Mouse (Mus musculus) heart, embryonic 11.5 days (tissue): Measurements from ENCODE around the gene Tinf2. TPM values are rescaled to one million over a fixed set of nuclear protein-coding genes. Genes with fewer than 3 reads are reported as not detected.
A peak's percentile ranks its signal among the peaks of the same experiment; 100 is the strongest.

Source experiments
- ATAC-seq: fragments of 200-750 bp; cut with Nextera tagmentation; replicated peaks from 2 replicates; pipeline ENCODE4 v1.8.0; 2017; ENCODE audit warnings: moderate library complexity; ENCODE audit not compliant: insufficient number of reproducible peaks, low FRiP score, low TSS enrichment
- H3K27ac ChIP-seq: fragments of 300-500 bp; sonication (generic); 2 replicates; pipeline ENCODE4 v1.5.1; 2014; ENCODE audit warnings: mild to moderate bottlenecking, low read depth, low read length
- H3K27me3 ChIP-seq: fragments of 300-500 bp; sonication (generic); 2 replicates; pipeline ENCODE4 v1.6.1; 2014; ENCODE audit warnings: mild to moderate bottlenecking, low read length, mixed read lengths; ENCODE audit not compliant: control insufficient read depth, insufficient read depth
- H3K36me3 ChIP-seq: fragments of 300-500 bp; sonication (generic); 2 replicates; pipeline ENCODE4 v1.6.1; 2014; ENCODE audit warnings: mild to moderate bottlenecking, low read length, moderate library complexity, mixed read lengths; ENCODE audit not compliant: control insufficient read depth, insufficient read depth
- H3K4me1 ChIP-seq: fragments of 300-500 bp; sonication (generic); 2 replicates; pipeline ENCODE4 v1.6.1; 2014; ENCODE audit warnings: low read length; ENCODE audit not compliant: control insufficient read depth, insufficient read depth
- H3K4me2 ChIP-seq: fragments of 300-500 bp; sonication (generic); 2 replicates; pipeline ENCODE4 v1.6.1; 2014; ENCODE audit warnings: mild to moderate bottlenecking, moderate library complexity
- H3K4me3 ChIP-seq: fragments of 300-500 bp; sonication (generic); 2 replicates; pipeline ENCODE4 v1.5.1; 2014; ENCODE audit warnings: low read depth, low read length
- H3K9ac ChIP-seq: fragments of 300-500 bp; sonication (generic); 2 replicates; pipeline ENCODE4 v1.6.1; 2014; ENCODE audit warnings: mild to moderate bottlenecking, low read depth, low read length, moderate library complexity
- H3K9me3 ChIP-seq: fragments of 300-500 bp; sonication (generic); replicated peaks from 2 replicates; pipeline ENCODE4 v1.6.1; 2016; ENCODE audit warnings: low read length; ENCODE audit not compliant: control insufficient read depth
- WGBS: fragments of 180-500 bp; shearing (Covaris S2); extraction: QIAGEN DNeasy Blood & Tissue Kit; methylation state at CpG from one replicate; pipeline ENCODE4 v1.1.7; 2014; ENCODE audit not compliant: insufficient replicate concordance; 5-methylcytosine and 5-hydroxymethylcytosine counted together
- polyA plus RNA-seq: library from polyadenylated mRNA; unstranded; fragments of >200 nt; fragmentation: Nextera tagmentation; extraction: Ambion mirVana; gene quantifications from 2 replicates; pipeline ENCODE4 v1.2.1, GENCODE M21; 2014

The Tinf2 gene
- polyA plus RNA-seq, 1 experiment from 2014 or later, result 39.6 TPM

DNA sequence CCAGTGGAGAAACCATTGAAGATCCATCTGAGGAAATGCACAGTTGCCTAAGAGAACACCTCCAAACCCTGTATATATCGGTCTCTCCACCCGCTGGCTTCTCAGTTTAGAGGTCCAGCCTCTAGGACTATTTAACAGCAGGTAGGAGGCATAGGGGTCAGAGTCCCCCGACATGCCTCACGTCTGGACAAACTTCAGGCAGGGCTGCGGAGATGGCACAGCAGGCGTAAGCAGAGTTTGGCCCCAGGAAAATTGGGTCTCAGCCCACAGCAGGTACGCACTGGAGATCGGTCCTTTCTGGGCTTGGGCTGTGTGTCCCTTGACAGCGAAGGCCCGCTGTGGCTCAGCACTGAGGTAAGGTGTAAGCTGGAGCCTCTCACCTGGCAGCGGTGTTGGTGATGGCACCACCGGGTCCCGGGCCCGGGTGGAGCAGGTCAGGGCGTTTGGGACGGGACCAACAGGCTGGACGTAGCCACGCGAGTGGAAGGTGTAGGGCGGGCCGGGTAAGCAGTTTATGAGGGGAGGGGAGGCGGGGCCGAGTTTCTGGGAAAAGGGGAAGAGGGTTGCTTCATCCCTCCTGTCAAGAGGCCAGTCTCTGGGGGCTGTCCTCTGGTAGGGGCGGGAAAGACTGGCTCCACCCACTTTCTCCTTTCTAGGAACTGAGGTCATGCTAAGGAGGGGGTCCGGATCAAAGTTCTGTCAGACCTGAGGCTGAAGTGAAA, 31.5 kb upstream of the Tinf2 start:
- Histone ChIP-seq H3K9me3 (no peaks in the 10 kb centered on the region), H3K27me3 (peaks cover 27% of the 10 kb centered on the region), H3K4me3 (peak overlapping the region; percentile 28), H3K4me2 (peak overlapping the region; percentile 62), H3K4me1 (peaks cover 8% of the 10 kb centered on the region; the same call in 1 of the 2 replicates), H3K9ac (no peak overlapping the region), H3K27ac (no peak overlapping the region), H3K36me3 (peaks cover 5% of the 10 kb centered on the region)
- 15% methylated on average over 24 of the region's 25 CpGs for WGBS
- no peak for ATAC-seq

DNA sequence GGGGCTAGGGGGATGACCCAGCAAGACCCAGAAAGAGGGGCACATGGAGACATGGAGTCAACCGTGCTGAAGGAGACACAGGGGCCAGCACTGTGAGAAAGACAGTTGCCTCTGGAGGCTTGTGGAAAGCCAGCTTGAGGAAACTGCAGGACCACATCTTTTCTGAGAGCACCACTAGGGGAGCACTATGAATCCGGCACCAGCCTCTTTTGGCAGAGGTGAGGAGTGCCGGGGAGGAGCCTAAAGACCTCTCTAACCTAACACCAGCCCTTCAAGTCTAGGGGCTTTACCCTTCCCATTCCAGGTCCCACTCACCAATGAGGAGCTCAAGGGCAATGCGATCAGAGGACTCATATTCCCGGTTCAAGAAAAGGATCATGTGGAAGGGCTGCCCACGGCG, 30.2 kb upstream of the Tinf2 start:
- peaks cover 8% of the 10 kb centered on the region; the same call in 1 of the 2 replicates for H3K4me1 ChIP-seq

DNA sequence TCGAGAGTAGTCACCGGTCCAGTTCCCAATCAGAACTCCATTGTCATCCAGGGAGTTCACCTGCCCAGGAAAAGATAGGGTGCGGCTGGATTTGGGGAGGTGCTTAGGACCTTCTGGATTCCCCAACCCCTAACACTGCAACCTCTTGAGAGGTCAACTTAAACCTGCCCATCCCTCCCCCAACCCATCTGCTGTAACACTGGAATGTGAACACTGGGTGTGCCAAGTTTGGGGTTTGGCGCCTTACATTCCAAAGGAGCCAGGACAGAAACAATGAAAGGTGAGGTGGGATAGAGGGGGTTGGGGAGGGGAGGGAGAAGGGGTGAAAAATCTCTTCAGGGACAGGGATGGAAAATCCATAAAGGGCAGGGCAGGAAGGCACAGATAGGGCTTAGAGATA, 27.9 kb upstream of the Tinf2 start:
- H3K9me3 ChIP-seq, result no peaks in the 10 kb centered on the region
- no peak overlapping the region for H3K9ac ChIP-seq
- H3K36me3 ChIP-seq, result no peaks in the 10 kb centered on the region
- H3K4me1 ChIP-seq, result peaks cover 8% of the 10 kb centered on the region; the same call in 1 of the 2 replicates
- peaks cover 27% of the 10 kb centered on the region for H3K27me3 ChIP-seq
- no peak overlapping the region for H3K4me3 ChIP-seq
- WGBS, result 77% methylated on average over 4 of the region's 4 CpGs
- no peak overlapping the region for H3K27ac ChIP-seq
- no peak for ATAC-seq
- H3K4me2 ChIP-seq, result no peak overlapping the region

More for the DNA sequence above, 30.2 kb upstream of the Tinf2 start:
- Histone ChIP-seq H3K36me3 (no peaks in the 10 kb centered on the region), H3K4me3 (no peak overlapping the region), H3K9ac (no peak overlapping the region), H3K27me3 (peaks cover 27% of the 10 kb centered on the region), H3K27ac (no peak overlapping the region), H3K9me3 (no peaks in the 10 kb centered on the region), H3K4me2 (no peak overlapping the region)
- WGBS, result 65% methylated on average over 7 of the region's 7 CpGs
- ATAC-seq, result no peak

DNA sequence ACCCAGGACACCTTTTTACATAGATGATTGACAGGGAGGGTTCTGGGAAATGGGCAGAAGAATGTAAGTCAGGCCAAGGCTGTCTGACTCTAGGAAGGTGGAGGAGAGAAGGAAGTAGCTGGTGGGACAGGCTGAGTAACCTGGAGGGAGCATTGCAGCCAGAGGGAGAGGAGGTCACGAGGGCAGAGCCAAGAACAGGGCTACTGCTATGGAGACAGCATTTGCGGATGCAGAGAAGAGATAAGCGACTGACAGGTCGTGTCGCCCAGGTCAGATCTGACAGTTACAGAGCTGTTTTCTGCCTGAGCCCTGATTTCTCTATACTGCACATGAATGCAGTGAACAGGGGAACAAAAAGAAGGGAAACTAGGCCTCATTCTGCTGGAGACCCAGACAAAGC, 25.8 kb upstream of the Tinf2 start:
- ATAC-seq, result no peak
- H3K9ac ChIP-seq, result no peak overlapping the region
- no peak overlapping the region for H3K4me2 ChIP-seq
- no peaks in the 10 kb centered on the region for H3K4me1 ChIP-seq
- WGBS, result 59% methylated on average over 5 of the region's 5 CpGs
- no peak overlapping the region for H3K27ac ChIP-seq
- no peaks in the 10 kb centered on the region for H3K36me3 ChIP-seq
- H3K4me3 ChIP-seq, result no peak overlapping the region
- no peaks in the 10 kb centered on the region for H3K9me3 ChIP-seq
- peaks cover 13% of the 10 kb centered on the region for H3K27me3 ChIP-seq

DNA sequence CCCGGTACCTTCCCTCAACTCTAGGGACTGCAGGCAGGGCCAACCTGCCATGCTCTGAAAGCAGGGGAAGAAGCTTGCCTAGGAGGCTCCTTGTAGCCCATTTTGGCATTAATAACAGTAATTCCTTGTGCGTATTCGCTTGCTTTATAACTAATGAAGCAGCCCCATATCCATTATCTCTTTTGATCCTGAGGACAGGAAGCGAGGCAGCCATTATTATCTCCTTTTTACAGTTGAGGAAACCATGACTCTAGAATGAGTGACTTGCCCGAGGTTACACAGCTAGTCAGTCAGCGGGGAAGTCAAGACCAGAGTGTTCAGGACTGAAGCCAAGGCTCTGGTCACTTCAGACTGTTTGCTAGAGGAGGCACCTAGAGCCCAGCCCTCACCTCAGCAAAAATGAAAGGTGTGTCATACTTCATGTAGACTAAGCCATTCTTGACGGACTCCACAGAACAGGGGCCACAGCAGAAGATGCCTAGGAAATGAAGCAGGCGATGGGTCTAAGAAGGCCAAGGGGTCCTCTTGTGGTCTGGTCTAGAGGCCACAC, 24.5 kb upstream of the Tinf2 start:
- H3K9me3 ChIP-seq, result no peaks in the 10 kb centered on the region
- no peak overlapping the region for H3K4me2 ChIP-seq
- H3K9ac ChIP-seq, result no peak overlapping the region
- 74% methylated on average over 8 of the region's 8 CpGs for WGBS
- H3K27ac ChIP-seq, result no peak overlapping the region
- no peak for ATAC-seq
- no peaks in the 10 kb centered on the region for H3K36me3 ChIP-seq
- no peak overlapping the region for H3K4me3 ChIP-seq
- peaks cover under 1% of the 10 kb centered on the region for H3K27me3 ChIP-seq
- no peaks in the 10 kb centered on the region for H3K4me1 ChIP-seq

DNA sequence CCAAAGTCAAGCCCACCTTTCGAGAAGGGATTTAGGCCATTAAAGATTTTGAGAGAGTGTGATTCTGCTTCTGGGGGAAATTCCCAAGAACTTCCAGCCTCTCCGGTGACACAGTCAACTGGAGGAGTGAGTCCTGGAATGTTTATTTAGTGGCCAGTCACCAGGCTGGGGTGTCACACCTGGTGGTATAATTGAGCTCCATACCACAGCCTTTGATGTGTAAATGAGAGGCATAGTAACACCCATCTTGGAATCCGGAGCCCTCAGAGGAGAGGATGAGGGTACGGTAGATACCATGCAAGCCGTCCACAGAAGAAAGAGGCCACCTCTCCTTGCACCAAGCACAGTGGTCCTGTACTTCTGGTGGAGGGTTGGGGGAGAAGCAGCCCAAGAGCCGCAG, 21.1 kb upstream of the Tinf2 start:
- Histone ChIP-seq H3K9me3 (no peaks in the 10 kb centered on the region), H3K9ac (no peak overlapping the region), H3K4me3 (no peak overlapping the region), H3K27me3 (no peaks in the 10 kb centered on the region; the same call in 1 of the 2 replicates), H3K36me3 (no peaks in the 10 kb centered on the region), H3K4me1 (no peaks in the 10 kb centered on the region), H3K27ac (no peak overlapping the region), H3K4me2 (no peak overlapping the region)
- WGBS, result 52% methylated on average over 6 of the region's 6 CpGs
- no peak for ATAC-seq

DNA sequence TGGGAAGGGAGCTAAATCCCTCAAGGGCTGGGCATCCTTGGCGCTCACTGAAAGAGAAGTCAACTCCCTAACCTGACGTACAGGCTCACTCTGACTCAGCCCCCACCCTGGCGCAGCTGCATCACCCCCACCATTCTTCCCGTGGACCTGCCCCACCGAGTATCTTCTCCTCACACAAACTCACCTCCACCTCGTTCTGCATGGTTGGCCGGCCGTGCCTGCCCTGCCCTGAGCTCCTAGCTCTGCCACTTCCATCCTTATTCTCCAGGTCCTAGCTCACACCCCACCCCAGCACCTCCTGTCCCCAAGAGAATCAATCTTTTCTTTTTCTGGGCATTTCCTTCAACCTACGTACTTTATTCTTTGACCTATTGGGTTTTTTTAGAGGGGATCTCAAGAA, 19.5 kb upstream of the Tinf2 start:
- Histone ChIP-seq H3K9me3 (no peaks in the 10 kb centered on the region), H3K36me3 (no peaks in the 10 kb centered on the region), H3K27me3 (no peaks in the 10 kb centered on the region; the same call in 1 of the 2 replicates), H3K9ac (no peak overlapping the region), H3K4me2 (no peak overlapping the region), H3K27ac (no peak overlapping the region), H3K4me1 (no peaks in the 10 kb centered on the region), H3K4me3 (no peak overlapping the region)
- no peak for ATAC-seq
- WGBS, result 67% methylated on average over 9 of the region's 9 CpGs

DNA sequence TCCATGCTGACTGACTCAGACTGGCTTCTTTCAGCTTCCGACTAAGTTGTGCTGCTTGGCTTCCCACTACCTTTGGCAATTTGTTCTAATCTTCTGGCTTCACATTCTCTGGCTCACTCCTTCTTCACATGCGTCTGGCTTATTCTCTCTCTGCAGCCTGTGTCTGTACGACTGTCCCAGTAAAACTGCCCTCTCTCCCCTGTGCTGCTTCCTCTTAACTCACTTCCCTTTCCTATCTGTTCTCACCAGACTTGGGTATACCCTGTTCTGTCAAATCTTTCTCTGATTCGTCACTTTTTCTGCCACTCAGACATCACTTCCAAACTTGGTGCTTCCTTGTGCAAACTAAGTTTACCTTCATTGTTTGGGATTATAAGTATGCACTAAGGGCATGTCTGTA, 15.6 kb upstream of the Tinf2 start:
- no peak overlapping the region for H3K27ac ChIP-seq
- H3K36me3 ChIP-seq, result no peaks in the 10 kb centered on the region
- no peak overlapping the region for H3K4me3 ChIP-seq
- 72% methylated on average over 4 of the region's 4 CpGs for WGBS
- H3K27me3 ChIP-seq, result no peaks in the 10 kb centered on the region; the same call in 1 of the 2 replicates
- no peak overlapping the region for H3K4me2 ChIP-seq
- H3K4me1 ChIP-seq, result no peaks in the 10 kb centered on the region
- ATAC-seq, result no peak
- no peak overlapping the region for H3K9ac ChIP-seq
- H3K9me3 ChIP-seq, result no peaks in the 10 kb centered on the region

DNA sequence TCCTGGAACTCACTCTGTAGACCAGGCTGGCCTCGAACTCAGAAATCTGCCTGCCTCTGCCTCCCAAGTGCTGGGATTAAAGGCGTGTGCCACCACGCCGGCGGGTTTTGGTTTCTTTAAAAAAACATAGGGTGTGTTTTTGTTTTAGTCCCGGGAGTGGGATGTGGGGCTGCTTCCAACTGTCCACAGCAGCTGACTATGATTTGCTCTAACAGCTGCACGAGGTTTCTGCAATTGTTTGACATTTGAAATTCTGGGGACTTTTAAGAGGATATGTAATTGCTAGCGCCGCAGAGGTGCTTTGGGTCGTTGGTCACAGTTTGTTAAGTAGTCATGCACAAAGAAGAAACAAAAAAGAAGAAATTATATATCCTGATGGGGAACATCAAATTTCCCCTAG, 7.8 kb upstream of the Tinf2 start:
- Histone ChIP-seq H3K27me3 (no peaks in the 10 kb centered on the region), H3K9me3 (no peaks in the 10 kb centered on the region), H3K4me2 (no peak overlapping the region), H3K4me3 (no peak overlapping the region), H3K4me1 (no peaks in the 10 kb centered on the region), H3K36me3 (no peaks in the 10 kb centered on the region), H3K9ac (no peak overlapping the region), H3K27ac (no peak overlapping the region)
- WGBS, result 79% methylated on average over 10 of the region's 10 CpGs
- ATAC-seq, result no peak
